12 mouse cellular contexts compared by ENCODE assay signal in genomic region chr6:56025533-56025932, GRCm38 (mm10). TPM values are rescaled to one million over a fixed set of nuclear protein-coding genes. Genes with fewer than 3 reads are reported as not detected.
A peak's percentile ranks its signal among the peaks of the same experiment; 100 is the strongest.
DNase-seq lines count a peak whose midpoint lies in the region; ATAC-seq and TF ChIP-seq lines count a peak whose summit lies in the region.
"Had no signal": no experiment of that assay in that cellular context is flagged by ENCODE, and none has a peak within 500 bp of the region (broad histone marks: within the 10 kb centered on the region; RNA-seq: fewer than 3 reads in every experiment).

No protein-coding gene starts in this region.

- H3K4me2 ChIP-seq in liver, postnatal 0 days (ENCODE audit: low read depth, low read length) = no peak overlapping the region
- no peak overlapping the region for H3K4me2 ChIP-seq in liver, embryonic 12.5 days
- H3K4me2 ChIP-seq: liver, embryonic 15.5 days; stomach, embryonic 15.5 days had no signal

- H3K9ac ChIP-seq in liver, postnatal 0 days (replicated peaks) = no peak overlapping the region
- no peak overlapping the region for H3K9ac ChIP-seq in liver, embryonic 12.5 days
- H3K9ac ChIP-seq: liver, embryonic 15.5 days; stomach, embryonic 15.5 days had no signal

- WGBS in liver, postnatal 0 days (ENCODE audit: insufficient replicate concordance) = 53% methylated on average over 2 of the region's 2 CpGs
- WGBS in liver, embryonic 12.5 days (ENCODE audit: insufficient replicate concordance) = 40% methylated on average over 2 of the region's 2 CpGs

- TF ChIP-seq CTCF in gastrocnemius, adult 2 months (IDR thresholded peaks at IDR 0.05) = peak; percentile 24; the same call in 1 of the 2 replicates
- peak; percentile 30; the same call in 1 of the 2 replicates for TF ChIP-seq CTCF in liver, postnatal 0 days (IDR thresholded peaks at IDR 0.05; ENCODE audit: low read depth)
- 0 out of 2 replicates have a peak, but pooled peaks have one; percentile 27 for TF ChIP-seq CTCF in cortical plate, adult 2 months (IDR thresholded peaks at IDR 0.05; ENCODE audit: extremely low read depth, insufficient read depth, low read length)

- no peak overlapping the region for H3K27ac ChIP-seq in gastrocnemius, adult 2 months
- no peak overlapping the region for H3K27ac ChIP-seq in liver, postnatal 0 days (ENCODE audit: low read depth)
- no peak overlapping the region for H3K27ac ChIP-seq in liver, embryonic 12.5 days
- no peak overlapping the region for H3K27ac ChIP-seq in cortical plate, adult 2 months (ENCODE audit: insufficient read depth, low read length)
- H3K27ac ChIP-seq: liver, embryonic 15.5 days; stomach, embryonic 15.5 days had no signal

- intact Hi-C loops in gastrocnemius, adult 2 months (cut with DNase I) = no loop called here

- no peak for TF ChIP-seq EP300 in liver, postnatal 0 days (IDR thresholded peaks at IDR 0.05; ENCODE audit: low read depth)

- ATAC-seq in liver, postnatal 0 days = no peak
- ATAC-seq in liver, embryonic 12.5 days = no peak

- no peaks in the 10 kb centered on the region for H3K4me1 ChIP-seq in liver, postnatal 0 days (ENCODE audit: insufficient read depth)
- no peaks in the 10 kb centered on the region for H3K4me1 ChIP-seq in liver, embryonic 12.5 days
- no peaks in the 10 kb centered on the region; the same call in 1 of the 2 replicates for H3K4me1 ChIP-seq in cortical plate, adult 2 months (ENCODE audit: control insufficient read depth, insufficient read depth, low read length)
- H3K4me1 ChIP-seq: liver, embryonic 15.5 days; stomach, embryonic 15.5 days had no signal

- no peak overlapping the region for H3K4me3 ChIP-seq in gastrocnemius, adult 2 months
- no peak overlapping the region for H3K4me3 ChIP-seq in liver, postnatal 0 days (ENCODE audit: low read depth, low read length)
- no peak overlapping the region for H3K4me3 ChIP-seq in liver, embryonic 12.5 days
- no peak overlapping the region for H3K4me3 ChIP-seq in cortical plate, adult 2 months (ENCODE audit: insufficient read depth, low read length)
- H3K4me3 ChIP-seq: liver, embryonic 15.5 days; stomach, embryonic 15.5 days had no signal

- TF ChIP-seq POLR2A in cortical plate, adult 2 months (IDR thresholded peaks at IDR 0.05; ENCODE audit: extremely low read depth, insufficient read depth, low read length) = no peak

- no peaks in the 10 kb centered on the region for H3K36me3 ChIP-seq in liver, postnatal 0 days (replicated peaks; ENCODE audit: insufficient read depth, low read length)
- H3K36me3 ChIP-seq in liver, embryonic 12.5 days = no peaks in the 10 kb centered on the region
- H3K36me3 ChIP-seq: liver, embryonic 15.5 days; stomach, embryonic 15.5 days had no signal

- no peak for DNase-seq in gastrocnemius, adult 2 months
- DNase-seq in gastrocnemius, postnatal 10 days = no peak
- no peak for DNase-seq in liver, postnatal 0 days
- DNase-seq in ES-CJ7 (ENCODE audit: low read depth, low spot score) = peak; percentile 38
- no peak for DNase-seq in layer of hippocampus, postnatal 14 days (ENCODE audit: low spot score in 2 of 2)
- DNase-seq in frontal cortex, adult 2 months (ENCODE audit: extremely low spot score in 1 of 2, low spot score in 1 of 2) = no peak
- DNase-seq: gastrocnemius, postnatal 14 days had no signal

- H3K9me3 ChIP-seq in liver, postnatal 0 days (ENCODE audit: low read length) = no peaks in the 10 kb centered on the region
- no peaks in the 10 kb centered on the region for H3K9me3 ChIP-seq in liver, embryonic 12.5 days (replicated peaks)
- H3K9me3 ChIP-seq: liver, embryonic 15.5 days; stomach, embryonic 15.5 days had no signal

- H3K27me3 ChIP-seq in liver, postnatal 0 days (ENCODE audit: insufficient read depth, low read length) = no peaks in the 10 kb centered on the region
- no peaks in the 10 kb centered on the region for H3K27me3 ChIP-seq in liver, embryonic 12.5 days (replicated peaks)
- H3K27me3 ChIP-seq: liver, embryonic 15.5 days; stomach, embryonic 15.5 days had no signal

RNA-seq across cellular contexts. Expression of gene Ppp1r17, which starts 8.2 kb away (rescaled TPM):
- not detected for total RNA-seq in gastrocnemius, adult 2 months (2021)
- not detected for total RNA-seq in gastrocnemius, postnatal 10 days (2021)
- polyA plus RNA-seq in liver, postnatal 0 days (2015; fragmentation: Nextera tagmentation; extraction: Ambion mirVana) = not detected in 2 replicates
- not detected in 2 replicates for polyA plus RNA-seq in liver, embryonic 12.5 days (2016; fragmentation: Nextera tagmentation; extraction: Ambion mirVana)
- 0.08 and 0.11 TPM in 2 replicates for polyA plus RNA-seq in cortical plate, adult 2 months (2012; rRNA removed)
- 1 to 10 TPM; 1.1 to 1.2 TPM for total RNA-seq in layer of hippocampus, postnatal 14 days (2021)
- 3.0 and 3.4 TPM in 2 replicates for polyA plus RNA-seq in frontal cortex, adult 2 months (2012; rRNA removed)
- total RNA-seq: gastrocnemius, postnatal 14 days; hematopoietic stem cell, adult 5-6 weeks had no signal
- polyA plus RNA-seq: liver, embryonic 15.5 days had no signal
